Mouse (Mus musculus) WW6 (cell line): Measurements from ENCODE around the gene Ino80d.

Experiments used
- DNase-seq: peaks from one replicate; pipeline ENCODE4 v3.0.0-alpha.2; 2013; ENCODE audit warnings: low read depth, low spot score

The Ino80d gene

GRCm38 (mm10) chr1:63114136-63114781 lies at the start of gene Ino80d:
TSS of gene Ino80d (minus strand) at chr1:63114667.
- no peak for DNase-seq

DNA sequence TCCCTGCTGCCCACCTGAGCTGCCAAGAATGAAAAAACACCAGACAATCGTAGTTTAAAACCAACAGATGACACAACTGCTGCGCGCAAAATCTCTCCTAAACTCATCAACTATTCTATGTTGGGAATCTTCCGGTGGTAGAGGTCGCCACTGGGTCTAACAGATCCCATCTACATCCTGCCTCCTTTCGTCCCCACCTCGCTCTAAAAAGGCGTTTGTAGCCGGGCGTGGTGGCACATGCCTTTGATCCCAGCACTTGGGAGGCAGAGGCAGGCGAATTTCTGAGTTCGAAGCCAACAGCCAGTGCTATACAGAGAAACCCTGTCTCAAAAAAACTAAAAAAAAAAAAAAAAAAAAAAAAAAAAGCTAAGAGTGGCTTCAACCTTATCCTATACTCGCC lies 25.8 kb upstream of the Ino80d start:
- no peak for DNase-seq

GRCm38 (mm10) chr1:63138586-63138985 lies 24.1 kb upstream of the Ino80d start:
- DNase-seq, result peak; percentile 89

GRCm38 (mm10) chr1:63137971-63138370 lies 23.5 kb upstream of the Ino80d start:
- DNase-seq, result no peak

DNA sequence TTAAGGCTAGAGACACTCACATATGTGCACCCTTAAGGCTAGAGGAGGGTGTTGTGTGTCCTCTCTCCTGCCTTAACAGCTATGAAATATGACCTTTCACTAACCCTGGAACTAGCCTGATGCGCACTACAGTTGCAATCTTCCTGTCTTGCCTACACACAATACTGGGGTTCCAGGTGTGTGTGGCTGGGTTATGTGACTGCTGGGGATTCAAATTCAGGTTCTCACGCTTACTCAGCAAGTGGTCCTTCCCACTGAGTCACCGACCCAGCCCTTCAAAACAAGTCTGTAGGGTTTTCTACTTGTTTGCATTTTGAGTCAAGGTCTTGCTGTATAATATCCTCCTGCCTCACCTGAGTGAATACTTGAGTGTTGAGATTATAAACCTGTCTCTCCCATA lies 20.1 kb upstream of the Ino80d start:
- no peak for DNase-seq

- DNase-seq, result no peak
Measured at GRCm38 (mm10) chr1:63131766-63132165, 17.3 kb upstream of the Ino80d start.

DNA sequence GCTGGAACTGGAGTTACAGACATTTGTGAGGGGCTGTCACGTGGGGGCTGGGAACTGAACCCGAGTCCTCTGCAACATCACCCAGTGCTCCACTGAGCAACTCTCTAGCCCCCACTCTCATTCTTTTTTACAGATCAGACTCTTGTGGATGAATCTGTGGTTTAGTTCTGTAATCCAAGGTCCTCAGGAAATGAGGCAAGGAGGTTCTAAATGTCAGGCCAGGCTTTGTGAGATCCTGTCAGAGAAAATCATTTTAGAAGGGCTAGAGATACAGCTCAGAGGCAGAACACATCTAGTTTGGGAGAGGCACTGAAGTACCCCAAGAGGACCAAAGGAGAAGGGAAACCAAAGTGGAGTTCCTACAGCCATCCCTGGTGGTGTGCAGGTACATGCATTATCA lies 16.4 kb upstream of the Ino80d start:
- DNase-seq, result no peak

DNA sequence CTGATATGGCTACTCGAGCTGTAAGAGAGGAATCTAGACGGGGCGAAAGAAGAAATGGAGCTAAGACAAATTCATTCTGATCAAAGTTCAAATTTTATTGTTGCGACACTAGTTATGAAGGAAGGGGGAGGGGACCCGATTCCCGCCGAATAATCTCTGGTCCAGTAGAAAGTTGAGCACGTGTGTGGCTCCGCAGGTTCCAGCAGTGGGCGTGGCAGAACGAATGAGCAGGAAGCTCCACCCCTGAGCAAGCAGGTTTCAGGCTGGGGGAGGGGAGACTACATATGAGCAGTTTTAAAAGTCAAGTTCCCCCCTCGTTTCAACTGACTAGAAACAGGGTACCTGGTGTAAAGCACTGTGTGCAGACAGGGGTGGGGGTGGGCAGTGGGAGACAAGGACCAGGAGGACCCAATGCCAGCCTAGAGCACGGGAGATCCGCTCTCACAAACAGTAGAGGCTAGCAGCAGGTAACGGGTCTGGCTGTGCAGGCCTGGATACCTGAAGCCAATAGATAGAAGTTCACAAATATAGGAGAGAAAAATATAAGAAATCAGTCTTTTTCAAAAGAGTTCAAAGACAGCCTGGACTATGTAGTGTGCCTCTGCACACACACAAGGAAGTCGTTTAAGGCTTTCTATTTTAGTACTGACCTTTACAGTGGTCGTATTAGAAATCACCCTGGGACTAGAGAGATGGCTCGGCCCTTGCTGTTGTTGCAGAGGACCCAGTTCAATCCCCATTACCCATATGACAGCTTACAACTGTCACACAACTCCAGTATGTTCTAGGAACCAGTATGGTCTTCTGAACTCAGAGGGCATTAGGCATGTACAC lies 15.6 kb upstream of the Ino80d start:
- no peak for DNase-seq

DNA sequence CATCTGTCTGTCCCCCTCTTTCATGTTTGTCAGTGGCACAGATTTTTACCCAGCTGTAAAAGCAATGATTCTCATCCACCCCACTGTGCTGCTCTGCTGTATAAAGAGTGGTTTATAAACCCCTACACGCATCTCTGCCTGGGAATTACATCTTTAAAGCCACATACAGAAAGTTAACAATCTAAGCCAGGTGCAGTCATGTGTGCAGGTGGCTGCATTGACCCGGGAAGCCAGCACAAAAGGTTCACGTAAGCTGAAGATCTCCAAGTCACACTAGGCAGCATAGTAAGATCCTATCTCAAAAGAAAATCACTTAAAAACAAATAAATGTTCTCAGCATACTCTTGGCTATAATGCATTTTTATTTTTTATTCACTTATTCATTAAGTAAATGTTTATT lies 14.8 kb upstream of the Ino80d start:
- DNase-seq, result no peak

DNA sequence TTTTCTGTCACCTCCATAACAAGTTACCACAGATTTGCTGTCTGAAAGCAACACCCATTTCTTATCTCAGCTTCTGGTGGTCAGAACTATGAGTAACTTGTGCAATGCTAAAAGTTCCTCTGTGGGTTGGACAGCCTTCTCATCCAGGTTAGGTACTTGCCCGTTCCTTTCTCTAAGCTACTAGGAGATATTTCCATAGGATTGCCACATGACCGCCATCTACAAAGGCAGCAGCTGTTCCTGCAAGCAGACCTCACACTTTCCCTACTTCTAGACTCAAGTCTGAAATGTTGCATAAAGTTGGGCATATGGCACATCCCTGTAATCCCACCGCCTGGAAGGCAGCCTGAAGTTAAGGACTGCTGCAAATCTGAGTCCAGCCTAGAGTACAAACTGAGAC lies 11.7 kb upstream of the Ino80d start:
- no peak for DNase-seq

- DNase-seq, result no peak
Measured at GRCm38 (mm10) chr1:63123823-63124450, 9.5 kb upstream of the Ino80d start.

DNA sequence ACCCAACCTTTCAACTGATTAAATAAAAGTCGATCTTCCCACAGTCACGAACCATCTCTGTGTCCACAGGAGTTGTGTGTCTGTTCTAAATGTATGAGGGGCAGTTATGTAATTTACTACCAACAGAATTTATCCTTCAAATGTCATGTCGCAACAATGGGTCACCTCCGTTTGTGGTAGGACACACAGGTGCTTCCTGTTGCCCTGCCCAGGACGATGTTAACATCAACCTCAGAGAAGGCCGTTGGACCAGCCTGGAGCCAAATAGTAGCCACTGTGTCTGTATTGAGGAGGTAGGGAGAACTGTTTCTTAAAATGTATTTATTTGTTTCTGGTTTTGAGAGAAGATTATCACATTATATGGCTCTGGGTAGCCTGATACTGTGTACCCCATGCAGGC lies 7.5 kb upstream of the Ino80d start:
- DNase-seq, result no peak

- no peak for DNase-seq
Measured at GRCm38 (mm10) chr1:63120382-63120781, 5.9 kb upstream of the Ino80d start.

DNA sequence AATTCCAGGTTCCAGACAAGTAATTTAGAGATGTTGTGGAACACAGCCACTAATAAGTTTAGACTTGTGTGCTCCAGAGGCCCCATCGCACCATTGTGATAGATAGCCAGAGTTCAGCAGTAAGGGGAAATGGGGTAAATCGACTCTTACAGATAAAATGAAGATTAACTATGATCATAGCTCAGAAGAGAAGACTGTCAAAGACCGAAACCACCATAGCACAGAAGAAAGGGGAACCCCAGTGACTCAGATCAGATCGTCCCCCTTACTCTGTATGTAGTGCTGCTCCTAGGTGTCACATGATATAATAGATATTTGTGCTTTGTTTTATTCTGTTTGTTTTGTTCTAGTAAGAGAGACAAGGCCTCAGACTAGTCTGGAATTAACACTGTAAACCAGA lies 5.2 kb upstream of the Ino80d start:
- no peak for DNase-seq

DNA sequence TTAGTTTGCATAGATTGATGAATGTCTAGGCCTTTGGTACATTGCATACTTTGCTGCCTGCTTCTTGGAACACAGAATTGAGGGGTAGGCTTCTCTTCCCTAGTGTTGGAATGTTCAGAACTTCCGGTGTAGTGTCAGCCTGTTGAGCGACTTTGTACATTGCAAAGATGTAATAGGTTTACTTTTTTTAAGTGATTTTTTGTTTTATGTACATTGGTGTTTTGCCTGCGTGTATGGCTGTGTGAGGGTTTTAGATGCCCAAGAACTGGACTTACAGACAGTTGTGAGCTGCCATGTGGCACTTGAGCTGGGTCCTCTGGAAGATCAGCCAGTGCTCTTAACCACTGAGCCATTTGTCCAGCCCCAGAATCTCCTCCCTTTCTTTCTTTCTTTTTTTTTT lies 1.1 kb upstream of the Ino80d start:
- DNase-seq, result no peak

DNA sequence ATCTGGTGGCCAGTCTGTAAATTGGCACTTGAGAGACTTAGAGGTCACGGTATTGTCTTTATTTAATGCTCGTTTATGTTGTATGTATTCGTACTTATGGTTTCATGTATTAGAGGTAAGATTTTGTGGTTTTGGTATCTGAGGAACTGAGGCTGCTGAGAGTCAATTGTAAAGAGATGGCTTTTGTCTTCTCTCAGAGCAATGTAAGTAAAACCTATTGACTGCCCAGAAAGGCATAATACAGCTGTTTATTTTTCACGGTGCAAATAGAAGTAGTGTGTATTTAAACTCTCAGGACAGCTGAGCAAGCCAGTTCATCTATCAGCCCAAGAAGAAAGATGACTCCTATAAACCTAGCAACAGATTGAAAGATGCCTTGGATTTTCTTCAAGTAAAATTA lies 629 bp upstream of the Ino80d start:
- DNase-seq, result no peak

DNA sequence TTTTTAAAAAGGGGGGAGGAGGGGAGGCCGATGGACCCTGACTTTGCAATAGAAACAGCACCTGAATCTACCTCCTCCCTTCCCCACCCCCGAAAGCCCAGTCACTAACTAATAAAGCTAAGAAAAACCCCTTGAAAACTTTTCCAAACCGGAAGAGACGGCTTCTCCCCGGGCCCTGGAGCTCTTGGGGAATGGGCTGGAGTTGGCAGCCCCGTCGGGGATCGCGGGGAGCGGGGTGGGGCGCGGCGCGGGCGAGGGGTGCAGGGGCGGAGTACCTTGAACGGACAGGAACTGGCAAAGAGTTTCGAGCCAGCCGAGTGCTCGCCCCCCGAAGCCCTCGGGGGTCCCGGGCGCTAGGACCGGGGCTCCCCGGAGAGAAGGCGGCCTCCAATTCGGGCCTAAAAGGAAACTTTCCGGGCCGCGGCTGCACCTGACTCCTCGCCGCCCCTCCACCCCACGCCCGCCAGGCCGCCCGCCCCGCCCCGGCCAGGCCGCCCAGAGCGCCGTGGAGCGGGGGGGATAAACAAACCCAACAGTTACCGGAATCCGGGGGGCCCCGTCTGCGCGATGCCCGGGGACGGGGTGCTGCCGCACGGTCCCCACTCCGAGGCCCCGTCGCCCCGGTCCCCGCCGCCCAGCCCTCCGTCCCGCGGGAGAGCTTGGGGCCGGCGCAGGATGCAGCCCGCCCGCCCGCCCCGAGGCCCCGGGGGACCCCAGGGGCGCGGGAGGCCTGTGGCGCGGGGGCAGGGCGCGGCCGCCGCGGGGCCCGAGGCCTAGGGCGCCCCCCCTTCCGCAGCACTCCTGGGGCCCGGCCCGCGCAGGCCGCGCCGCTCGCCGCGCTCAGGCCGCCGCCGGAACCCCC lies 962 bp downstream of the Ino80d start:
- no peak for DNase-seq

GRCm38 (mm10) chr1:63112865-63113261 lies 1.6 kb downstream of the Ino80d start:
- DNase-seq, result no peak

DNA sequence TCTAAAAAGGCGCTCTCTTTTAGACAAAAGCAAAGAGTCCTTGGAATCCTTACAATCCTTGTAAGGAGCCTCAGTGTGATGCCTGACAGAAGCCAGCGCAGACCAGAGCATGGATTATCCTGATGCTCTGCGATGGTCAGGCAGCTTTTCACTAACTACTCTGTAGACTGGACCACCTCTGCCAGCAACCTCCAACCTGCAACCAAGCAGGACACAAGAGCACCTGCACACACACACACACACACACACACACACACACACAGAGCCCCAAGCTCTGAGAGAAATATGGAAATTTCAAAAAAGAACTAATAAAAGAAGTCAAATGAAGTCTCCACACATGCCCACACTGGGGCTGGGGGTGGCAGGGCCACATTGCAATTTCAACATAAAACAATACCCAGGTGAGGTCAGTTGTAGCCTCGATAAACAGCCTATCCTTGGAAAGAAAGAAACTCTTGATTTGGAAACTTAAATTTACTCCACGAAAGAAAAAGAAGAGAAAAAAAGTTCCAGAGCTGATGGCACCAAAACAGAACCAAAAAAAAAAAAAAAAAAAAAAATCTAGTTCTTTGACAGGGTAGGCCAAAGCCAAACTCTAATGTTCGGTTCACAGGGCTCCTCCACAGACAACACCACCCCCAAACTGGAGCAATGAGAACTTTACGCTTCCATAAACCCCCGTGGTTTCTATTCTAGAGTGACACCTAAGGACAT lies 2.2 kb downstream of the Ino80d start:
- DNase-seq, result no peak

- DNase-seq, result peak; percentile 71
Measured at GRCm38 (mm10) chr1:63110536-63111285, 3.8 kb downstream of the Ino80d start.
